Mouse (Mus musculus): ENCODE measurements around the gene Clrn2. TPM values are rescaled to one million over a fixed set of nuclear protein-coding genes. Genes with fewer than 3 reads are reported as not detected.
"Not testable (repeated sequence)": the region's sequence is repeated elsewhere in the genome, so short reads cannot be mapped to it uniquely, and the experiment has no call there.

The Clrn2 gene
- polyA plus RNA-seq, 1 experiment = not detected

DNA sequence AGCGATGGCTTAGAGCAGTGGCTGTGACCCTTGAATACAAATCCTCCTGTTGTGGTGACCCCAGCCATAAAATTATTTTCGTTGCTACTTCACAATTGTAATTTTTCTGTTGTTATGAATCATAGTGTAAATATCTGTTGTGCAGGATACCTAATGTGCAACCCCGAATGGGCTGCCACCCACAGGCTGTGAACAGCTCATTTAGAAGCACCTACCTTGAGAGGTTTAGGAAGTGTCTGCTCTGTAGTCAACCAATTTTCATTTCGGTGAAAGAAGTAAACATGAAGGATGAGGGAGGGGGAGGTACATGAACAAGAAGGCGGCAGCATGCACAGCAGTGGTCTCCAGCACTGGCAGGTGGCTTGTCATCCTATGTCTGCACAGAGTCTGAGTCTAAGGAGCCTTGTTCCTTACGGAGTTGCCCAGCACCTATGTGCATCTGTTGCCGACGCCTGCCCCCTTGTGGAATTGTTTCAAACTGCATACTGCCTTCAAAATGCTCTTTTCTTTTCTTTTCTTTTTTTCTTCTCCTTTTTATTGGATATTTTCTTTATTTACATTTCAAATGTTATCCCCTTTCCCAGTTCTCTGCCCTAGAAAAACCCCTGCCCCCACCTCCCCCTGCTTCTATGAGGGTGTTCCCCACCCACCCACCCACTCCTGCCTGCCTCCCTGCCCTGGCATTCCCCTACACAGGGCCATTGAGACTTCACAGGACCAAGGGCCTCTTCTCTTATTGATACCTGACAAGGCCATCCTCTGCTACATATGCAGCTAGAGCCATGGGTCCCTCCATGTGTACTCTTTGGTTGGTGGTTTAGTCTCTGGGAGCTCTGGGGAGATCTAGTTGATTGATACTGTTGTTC is 29.3 kb upstream of the Clrn2 start:
- WGBS = 39% methylated on average over 8 of the region's 8 CpGs
- H3K36me3 ChIP-seq (ENCODE audit: control insufficient read depth, insufficient read depth, low read length) = no peaks in the 10 kb centered on the region; the same call in 1 of the 2 replicates
- TF ChIP-seq CTCF (conservative IDR thresholded peaks at IDR 0.05; ENCODE audit: insufficient read depth, insufficient read length, low read depth, low read length) = peak; percentile 80
- TF ChIP-seq POLR2A (IDR thresholded peaks at IDR 0.05; ENCODE audit: low read depth, low read length) = no peak
- no peak overlapping the region for H3K4me3 ChIP-seq (ENCODE audit: insufficient read depth, low read depth, low read length)
- no peak overlapping the region for H3K27ac ChIP-seq (ENCODE audit: insufficient read depth, low read depth, low read length)
- no peaks in the 10 kb centered on the region; the same call in 1 of the 2 replicates for H3K4me1 ChIP-seq (ENCODE audit: control insufficient read depth, insufficient read depth, low read length)
- DNase-seq = peak; percentile 58
- H3K27me3 ChIP-seq (replicated peaks; ENCODE audit: control insufficient read depth, insufficient read depth, low read length) = no peaks in the 10 kb centered on the region

DNA sequence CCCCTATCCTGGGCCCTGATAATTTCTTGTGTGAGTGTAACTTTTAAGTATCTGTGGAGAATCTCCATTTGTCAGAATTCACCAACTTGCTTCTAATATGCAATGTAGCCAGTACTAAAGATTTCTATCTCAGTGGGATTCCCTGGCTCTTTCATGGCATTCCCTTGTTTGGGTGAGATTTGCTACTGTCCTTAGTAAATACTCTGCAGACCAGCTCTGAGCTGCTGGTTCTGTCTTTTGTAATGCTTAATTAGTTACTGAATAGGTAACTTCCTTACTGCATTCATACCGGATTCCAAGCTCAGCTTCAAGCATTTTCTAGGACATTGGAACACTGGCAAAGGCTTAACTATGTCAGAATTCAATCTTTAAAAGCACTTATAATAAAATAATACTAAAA is 27.8 kb upstream of the Clrn2 start:
- not testable (repeated sequence) for H3K36me3 ChIP-seq (ENCODE audit: control insufficient read depth, insufficient read depth, low read length); H3K27me3 ChIP-seq (replicated peaks; ENCODE audit: control insufficient read depth, insufficient read depth, low read length); H3K4me3 ChIP-seq (ENCODE audit: insufficient read depth, low read depth, low read length); DNase-seq; H3K4me1 ChIP-seq (ENCODE audit: control insufficient read depth, insufficient read depth, low read length)
- 44% methylated on average over 1 of the region's 1 CpGs for WGBS
- peak overlapping the region; percentile 68; the same call in 1 of the 2 replicates for H3K27ac ChIP-seq (ENCODE audit: insufficient read depth, low read depth, low read length)

DNA sequence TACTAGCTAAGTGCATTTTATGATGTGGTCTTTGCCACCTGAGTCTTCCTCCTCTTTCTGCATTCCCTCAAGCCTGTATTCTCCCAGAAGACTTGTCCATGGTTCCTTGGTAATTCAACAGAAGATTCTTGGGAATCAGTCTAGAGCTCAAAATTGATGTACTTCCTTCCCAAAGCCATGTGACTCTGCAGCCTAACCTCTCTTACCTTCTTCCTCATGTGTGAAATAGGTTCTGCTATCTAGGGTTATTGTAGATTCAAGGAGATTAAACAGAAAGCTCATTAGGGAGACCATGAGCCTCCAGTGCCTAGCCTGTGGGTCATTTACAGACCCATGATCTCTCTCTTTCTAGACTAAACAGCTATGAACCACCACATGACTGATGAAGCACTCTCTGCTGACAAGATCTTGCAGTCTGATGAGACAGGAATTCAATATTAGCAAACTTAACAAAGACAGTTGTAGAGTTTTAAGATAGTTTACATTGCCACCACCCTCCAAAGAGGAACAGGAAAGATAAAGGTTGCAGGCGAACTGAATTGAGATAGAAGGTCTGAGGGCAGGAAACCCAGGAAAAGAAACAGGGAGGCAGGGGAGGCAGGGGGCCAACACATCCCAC is 27.0 kb upstream of the Clrn2 start:
- 77% methylated on average over 1 of the region's 1 CpGs for WGBS
- H3K4me3 ChIP-seq (ENCODE audit: insufficient read depth, low read depth, low read length) = no peak overlapping the region

DNA sequence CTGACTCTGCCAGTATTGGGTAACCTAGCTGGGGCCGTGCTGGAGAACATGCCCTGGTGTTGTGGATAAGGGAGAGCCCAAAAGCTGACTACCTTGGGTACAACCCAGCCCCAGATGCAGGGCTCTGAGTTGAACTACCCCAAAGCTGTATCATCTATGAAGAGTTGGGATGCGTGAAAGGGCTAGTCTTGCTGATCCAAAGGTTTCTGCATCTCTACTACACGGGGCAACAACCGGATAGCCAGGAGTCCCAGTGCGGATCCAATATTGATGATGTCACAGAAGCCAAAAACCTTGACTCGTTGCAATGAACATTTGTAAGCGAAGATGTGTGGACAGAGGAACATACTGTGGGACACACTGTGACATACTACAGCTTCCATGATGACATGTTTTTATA is 25.7 kb upstream of the Clrn2 start:
- no peak for DNase-seq
- no peaks in the 10 kb centered on the region; the same call in 1 of the 2 replicates for H3K4me1 ChIP-seq (ENCODE audit: control insufficient read depth, insufficient read depth, low read length)
- no peak overlapping the region for H3K4me3 ChIP-seq (ENCODE audit: insufficient read depth, low read depth, low read length)
- WGBS = 94% methylated on average over 7 of the region's 7 CpGs
- TF ChIP-seq POLR2A (IDR thresholded peaks at IDR 0.05; ENCODE audit: low read depth, low read length) = no peak
- TF ChIP-seq CTCF (conservative IDR thresholded peaks at IDR 0.05; ENCODE audit: insufficient read depth, insufficient read length, low read depth, low read length) = no peak
- H3K27ac ChIP-seq (ENCODE audit: insufficient read depth, low read depth, low read length) = no peak overlapping the region
- H3K27me3 ChIP-seq (replicated peaks; ENCODE audit: control insufficient read depth, insufficient read depth, low read length) = no peaks in the 10 kb centered on the region
- no peaks in the 10 kb centered on the region; the same call in 1 of the 2 replicates for H3K36me3 ChIP-seq (ENCODE audit: control insufficient read depth, insufficient read depth, low read length)

More for the DNA sequence above, 27.0 kb upstream of the Clrn2 start:
- H3K36me3 ChIP-seq (ENCODE audit: control insufficient read depth, insufficient read depth, low read length) = no peaks in the 10 kb centered on the region; the same call in 1 of the 2 replicates
- peak overlapping the region; percentile 76 for H3K27ac ChIP-seq (ENCODE audit: insufficient read depth, low read depth, low read length)
- DNase-seq = no peak
- no peak for TF ChIP-seq POLR2A (IDR thresholded peaks at IDR 0.05; ENCODE audit: low read depth, low read length)
- no peak for TF ChIP-seq CTCF (conservative IDR thresholded peaks at IDR 0.05; ENCODE audit: insufficient read depth, insufficient read length, low read depth, low read length)
- H3K4me1 ChIP-seq (ENCODE audit: control insufficient read depth, insufficient read depth, low read length) = no peaks in the 10 kb centered on the region; the same call in 1 of the 2 replicates
- no peaks in the 10 kb centered on the region for H3K27me3 ChIP-seq (replicated peaks; ENCODE audit: control insufficient read depth, insufficient read depth, low read length)

DNA sequence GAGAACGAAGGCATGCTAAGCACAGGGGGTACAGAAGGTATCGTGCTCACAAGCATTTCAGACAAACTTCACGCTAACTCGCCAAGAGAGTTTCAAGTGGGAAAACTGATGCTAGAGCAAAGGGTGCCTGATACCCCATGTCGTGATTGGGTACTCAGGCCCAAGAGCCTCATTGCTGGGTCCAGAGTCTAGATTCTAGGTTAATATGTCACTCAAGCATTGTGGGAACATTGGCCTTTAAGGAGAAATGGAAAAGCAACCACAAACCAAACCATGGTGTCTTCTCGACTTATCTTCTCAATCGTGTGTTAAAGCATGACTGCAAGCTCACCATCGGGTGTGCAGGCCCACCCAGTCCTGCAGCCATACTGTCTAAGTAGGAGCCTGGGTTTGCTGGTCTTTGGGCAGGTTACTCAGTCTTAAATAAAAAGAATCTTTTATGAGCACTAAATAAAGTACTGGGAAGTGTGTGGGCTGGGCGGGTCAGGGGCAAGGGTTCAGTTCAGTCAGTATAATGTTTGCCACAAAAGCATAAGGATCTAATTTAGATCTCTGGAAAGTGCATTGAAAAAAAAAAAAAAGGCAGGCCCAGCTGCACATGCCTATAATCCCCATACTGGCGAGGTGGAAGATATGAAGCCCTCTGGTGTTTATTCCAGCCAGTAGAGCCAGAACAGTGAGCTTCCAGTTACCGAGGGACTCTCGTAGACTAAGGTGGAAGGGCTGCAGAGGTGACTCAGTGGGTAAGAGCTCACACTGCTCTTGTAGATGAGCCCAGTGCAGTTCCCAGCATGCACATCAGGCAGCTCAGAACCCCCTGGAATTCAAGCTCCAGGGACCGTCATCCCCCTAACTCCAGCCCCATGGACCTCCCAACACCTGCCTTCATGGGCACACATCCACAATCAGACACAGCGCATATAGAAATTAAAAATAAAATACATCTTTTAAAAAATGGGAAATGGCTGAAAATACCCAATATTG is 17.3 kb upstream of the Clrn2 start:
- Histone ChIP-seq H3K4me1 (ENCODE audit: control insufficient read depth, insufficient read depth, low read length) (peaks cover 12% of the 10 kb centered on the region), H3K4me3 (ENCODE audit: insufficient read depth, low read depth, low read length) (no peak overlapping the region), H3K27me3 (replicated peaks; ENCODE audit: control insufficient read depth, insufficient read depth, low read length) (no peaks in the 10 kb centered on the region), H3K27ac (ENCODE audit: insufficient read depth, low read depth, low read length) (peak overlapping the region; percentile 99), H3K36me3 (ENCODE audit: control insufficient read depth, insufficient read depth, low read length) (peaks cover 7% of the 10 kb centered on the region)
- TF ChIP-seq POLR2A (IDR thresholded peaks at IDR 0.05; ENCODE audit: low read depth, low read length) (no peak), CTCF (conservative IDR thresholded peaks at IDR 0.05; ENCODE audit: insufficient read depth, insufficient read length, low read depth, low read length) (no peak)
- WGBS = 63% methylated on average over 14 of the region's 14 CpGs
- DNase-seq = peak; percentile 90

DNA sequence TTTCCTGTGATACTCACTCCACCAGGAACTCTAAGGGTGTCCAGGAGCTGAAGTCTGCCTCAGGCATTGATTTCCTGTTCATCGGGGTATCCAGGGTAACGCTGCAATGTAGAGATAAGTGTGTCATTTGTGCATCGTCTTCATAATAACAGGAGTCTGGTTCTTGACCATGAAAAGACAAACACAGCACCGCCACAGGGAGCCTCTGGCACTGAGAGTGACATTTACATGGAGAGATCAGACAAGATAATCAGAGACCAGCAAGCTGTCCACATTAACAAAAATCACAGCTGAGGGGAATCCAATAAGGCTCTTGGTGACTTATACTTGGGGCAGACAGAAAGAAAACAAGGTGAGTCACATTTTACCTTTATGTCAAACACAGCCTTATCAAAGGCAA is 15.7 kb upstream of the Clrn2 start:
- Histone ChIP-seq H3K36me3 (ENCODE audit: control insufficient read depth, insufficient read depth, low read length) (peaks cover 8% of the 10 kb centered on the region), H3K4me1 (ENCODE audit: control insufficient read depth, insufficient read depth, low read length) (peaks cover 12% of the 10 kb centered on the region), H3K27me3 (replicated peaks; ENCODE audit: control insufficient read depth, insufficient read depth, low read length) (no peaks in the 10 kb centered on the region), H3K27ac (ENCODE audit: insufficient read depth, low read depth, low read length) (peak overlapping the region; percentile 75), H3K4me3 (ENCODE audit: insufficient read depth, low read depth, low read length) (no peak overlapping the region)
- TF ChIP-seq POLR2A (IDR thresholded peaks at IDR 0.05; ENCODE audit: low read depth, low read length) (no peak), CTCF (conservative IDR thresholded peaks at IDR 0.05; ENCODE audit: insufficient read depth, insufficient read length, low read depth, low read length) (no peak)
- no peak for DNase-seq
- 84% methylated on average over 4 of the region's 4 CpGs for WGBS
